9 mouse cellular contexts compared by ENCODE assay signal in the genomic region with DNA sequence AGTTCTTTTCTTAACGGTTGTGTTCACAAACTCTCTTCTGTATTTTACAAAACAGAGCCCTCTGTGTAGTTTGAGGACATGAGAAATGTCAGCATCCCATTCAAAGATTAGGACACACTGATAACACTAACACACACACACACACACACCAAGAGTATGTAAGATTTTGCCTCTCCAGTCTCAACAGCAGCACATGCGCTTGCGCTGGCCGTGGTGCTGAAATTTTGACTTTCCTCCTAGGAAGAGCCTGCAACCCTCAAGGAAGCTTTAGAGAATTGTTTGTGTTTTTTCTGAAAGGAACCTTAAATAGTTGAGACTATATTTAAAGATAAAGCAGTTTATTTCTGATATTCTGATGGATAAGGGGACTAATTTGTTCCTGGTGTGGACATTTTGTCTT. TPM values are rescaled to one million over a fixed set of nuclear protein-coding genes. Genes with fewer than 3 reads are reported as not detected.
DNase-seq lines count a peak whose midpoint lies in the region; ATAC-seq and TF ChIP-seq lines count a peak whose summit lies in the region.
"Had no signal": no experiment of that assay in that cellular context is flagged by ENCODE, and none has a peak within 500 bp of the region (broad histone marks: within the 10 kb centered on the region; RNA-seq: fewer than 3 reads in every experiment).

No protein-coding gene starts in this region.

- no peak overlapping the region for H3K9ac ChIP-seq in hindbrain, embryonic 11.5 days (ENCODE audit: low read depth, low read length)
- no peak overlapping the region for H3K9ac ChIP-seq in hindbrain, embryonic 16.5 days (ENCODE audit: low read depth, low read length)
- H3K9ac ChIP-seq in kidney, embryonic 16.5 days (replicated peaks; ENCODE audit: low read length) = no peak overlapping the region
- H3K9ac ChIP-seq: limb, embryonic 15.5 days had no signal

- no peaks in the 10 kb centered on the region for H3K36me3 ChIP-seq in hindbrain, embryonic 11.5 days (ENCODE audit: control insufficient read depth, insufficient read depth, low read length)
- H3K36me3 ChIP-seq in hindbrain, embryonic 16.5 days (ENCODE audit: control insufficient read depth, insufficient read depth, low read length) = no peaks in the 10 kb centered on the region
- no peaks in the 10 kb centered on the region for H3K36me3 ChIP-seq in kidney, embryonic 16.5 days (ENCODE audit: insufficient read depth, low read length)
- H3K36me3 ChIP-seq: limb, embryonic 15.5 days had no signal

- WGBS in hindbrain, embryonic 11.5 days = 6% methylated on average over 4 of the region's 4 CpGs
- 30% methylated on average over 4 of the region's 4 CpGs for WGBS in hindbrain, embryonic 16.5 days
- 10% methylated on average over 4 of the region's 4 CpGs for WGBS in kidney, embryonic 16.5 days
- WGBS in cerebellum, adult 2 months = 30% methylated on average over 4 of the region's 4 CpGs

- intact Hi-C loops in left cerebral cortex, postnatal 25 days (cut with DNase I) = no loop called here

- no peak overlapping the region for H3K4me2 ChIP-seq in hindbrain, embryonic 11.5 days (replicated peaks; ENCODE audit: low read depth, low read length)
- H3K4me2 ChIP-seq in hindbrain, embryonic 16.5 days (ENCODE audit: low read length) = no peak overlapping the region
- H3K4me2 ChIP-seq in kidney, embryonic 16.5 days (replicated peaks; ENCODE audit: low read depth, low read length) = no peak overlapping the region
- H3K4me2 ChIP-seq: limb, embryonic 15.5 days had no signal

- no peaks in the 10 kb centered on the region for H3K4me1 ChIP-seq in hindbrain, embryonic 11.5 days (replicated peaks; ENCODE audit: control insufficient read depth, insufficient read depth, low read length)
- no peaks in the 10 kb centered on the region for H3K4me1 ChIP-seq in hindbrain, embryonic 16.5 days (ENCODE audit: control insufficient read depth, insufficient read depth, low read depth, low read length)
- no peaks in the 10 kb centered on the region for H3K4me1 ChIP-seq in kidney, embryonic 16.5 days (ENCODE audit: insufficient read depth, low read length)
- H3K4me1 ChIP-seq in cerebellum, adult 2 months (ENCODE audit: control insufficient read depth, insufficient read depth, low read length) = no peaks in the 10 kb centered on the region
- H3K4me1 ChIP-seq: limb, embryonic 15.5 days had no signal

- DNase-seq in hindbrain, embryonic 11.5 days (ENCODE audit: low spot score) = peak; percentile 83
- peak; percentile 51 for DNase-seq in 416B (ENCODE audit: low read depth)
- DNase-seq in R1 (ENCODE audit: low read depth, low spot score) = peak; percentile 70
- peak; percentile 84 for DNase-seq in testis, postnatal 10 days (ENCODE audit: low spot score)
- no peak for DNase-seq in left cerebral cortex, postnatal 25 days (ENCODE audit: low spot score in 2 of 2)
- no peak for DNase-seq in cerebellum, adult 2 months

- ATAC-seq in hindbrain, embryonic 11.5 days (ENCODE audit: low FRiP score) = no peak
- ATAC-seq in hindbrain, embryonic 16.5 days = no peak
- peak; percentile 69; the same call in 1 of the 2 replicates for ATAC-seq in kidney, embryonic 16.5 days (ENCODE audit: low FRiP score, low TSS enrichment)

- no peak for TF ChIP-seq POLR2A in cerebellum, adult 2 months (IDR thresholded peaks at IDR 0.05; ENCODE audit: borderline replicate concordance, insufficient read depth, low read length)

- TF ChIP-seq CTCF in cerebellum, adult 2 months (IDR thresholded peaks at IDR 0.05; ENCODE audit: borderline replicate concordance, insufficient read depth, low read depth, low read length) = no peak

- no peak overlapping the region for H3K4me3 ChIP-seq in hindbrain, embryonic 11.5 days (ENCODE audit: low read depth, low read length)
- no peak overlapping the region for H3K4me3 ChIP-seq in hindbrain, embryonic 16.5 days (ENCODE audit: low read length)
- no peak overlapping the region for H3K4me3 ChIP-seq in kidney, embryonic 16.5 days (ENCODE audit: low read length)
- no peak overlapping the region for H3K4me3 ChIP-seq in cerebellum, adult 2 months (replicated peaks; ENCODE audit: insufficient read depth, low read depth, low read length)
- H3K4me3 ChIP-seq: limb, embryonic 15.5 days had no signal

- peaks cover 6% of the 10 kb centered on the region; the same call in 1 of the 2 replicates for H3K27me3 ChIP-seq in hindbrain, embryonic 11.5 days (ENCODE audit: control insufficient read depth, insufficient read depth, low read length)
- peaks cover 23% of the 10 kb centered on the region for H3K27me3 ChIP-seq in hindbrain, embryonic 16.5 days (replicated peaks; ENCODE audit: control insufficient read depth, insufficient read depth, low read length)
- peaks cover 51% of the 10 kb centered on the region for H3K27me3 ChIP-seq in kidney, embryonic 16.5 days (ENCODE audit: insufficient read depth, low read length)
- peaks cover 5% of the 10 kb centered on the region; the same call in 1 of the 2 replicates for H3K27me3 ChIP-seq in cerebellum, adult 2 months (ENCODE audit: control insufficient read depth, insufficient read depth, low read length)

- H3K27ac ChIP-seq in hindbrain, embryonic 11.5 days (ENCODE audit: low read depth, low read length) = no peak overlapping the region
- no peak overlapping the region for H3K27ac ChIP-seq in hindbrain, embryonic 16.5 days (ENCODE audit: low read depth, low read length)
- H3K27ac ChIP-seq in kidney, embryonic 16.5 days (ENCODE audit: low read length) = no peak overlapping the region
- no peak overlapping the region for H3K27ac ChIP-seq in cerebellum, adult 2 months (ENCODE audit: insufficient read depth, low read length)
- H3K27ac ChIP-seq: limb, embryonic 15.5 days had no signal

- no peaks in the 10 kb centered on the region for H3K9me3 ChIP-seq in hindbrain, embryonic 11.5 days (ENCODE audit: control insufficient read depth, low read length)
- no peaks in the 10 kb centered on the region for H3K9me3 ChIP-seq in hindbrain, embryonic 16.5 days (ENCODE audit: control insufficient read depth, low read length)
- no peaks in the 10 kb centered on the region for H3K9me3 ChIP-seq in kidney, embryonic 16.5 days (ENCODE audit: low read length)
- H3K9me3 ChIP-seq: limb, embryonic 15.5 days had no signal

RNA-seq across cellular contexts. Expression of a gene that starts 14.0 kb away (rescaled TPM):
- polyA plus RNA-seq in hindbrain, embryonic 11.5 days (2014; fragmentation: Nextera tagmentation; extraction: Ambion mirVana) = 56.5 and 71.1 TPM in 2 replicates
- polyA plus RNA-seq in hindbrain, embryonic 16.5 days (2015; fragmentation: Nextera tagmentation; extraction: Ambion mirVana) = 33.4 and 34.8 TPM in 2 replicates
- 0.32 and 0.35 TPM in 2 replicates for polyA plus RNA-seq in kidney, embryonic 16.5 days (2015; fragmentation: Nextera tagmentation; extraction: Ambion mirVana)
- total RNA-seq in left cerebral cortex, postnatal 25 days (2021) = under 1 TPM in 1 of 2 experiments, not detected in 1; 0.07 TPM
- polyA plus RNA-seq in cerebellum, adult 2 months (2012; rRNA removed) = 0.61 and 1.8 TPM in 2 replicates

Comparison
In these comparisons a context has a peak if more than half of its experiments do, and no peak if none do; other contexts are left out.
1. DNase-seq: peak in hindbrain, embryonic 11.5 days (single experiment), 416B (single experiment), R1 (single experiment) and testis, postnatal 10 days (single experiment); none in left cerebral cortex, postnatal 25 days (0 of 2) and cerebellum, adult 2 months (0 of 2).
2. RNA of a gene that starts 14.0 kb away (polyA plus RNA-seq): 56.5 to 71.1 TPM in hindbrain, embryonic 11.5 days and 33.4 to 34.8 TPM in hindbrain, embryonic 16.5 days; 0.61 to 1.8 TPM in cerebellum, adult 2 months and 0.32 to 0.35 TPM in kidney, embryonic 16.5 days; every median in the first group is over 10 times any median in the second.